Mouse (Mus musculus) lung, embryonic 15.5 days (tissue): ENCODE results near the gene Acoxl. TPM values are rescaled to one million over a fixed set of nuclear protein-coding genes. Genes with fewer than 3 reads are reported as not detected.

ENCODE experiments used
- ATAC-seq: fragments of 200-750 bp; cut with Nextera tagmentation; 2 replicates; pipeline ENCODE4 v1.8.0; 2017; ENCODE audit warnings: moderate number of reproducible peaks, borderline replicate concordance; ENCODE audit not compliant: low FRiP score, low TSS enrichment; ENCODE audit errors: extremely low read depth
- H3K27ac ChIP-seq: fragments of 300-500 bp; sonication (generic); 2 replicates; pipeline ENCODE4 v1.5.1; 2015; ENCODE audit warnings: moderate library complexity, mild to moderate bottlenecking, inconsistent platforms
- H3K27me3 ChIP-seq: fragments of 300-500 bp; sonication (generic); 2 replicates; pipeline ENCODE4 v1.6.1; 2015; ENCODE audit warnings: inconsistent platforms
- H3K36me3 ChIP-seq: fragments of 300-500 bp; sonication (generic); 2 replicates; pipeline ENCODE4 v1.6.1; 2015; ENCODE audit warnings: inconsistent platforms
- H3K4me1 ChIP-seq: fragments of 300-500 bp; sonication (generic); 2 replicates; pipeline ENCODE4 v1.6.1; 2015; ENCODE audit warnings: inconsistent platforms
- H3K4me2 ChIP-seq: fragments of 300-500 bp; sonication (generic); 2 replicates; pipeline ENCODE4 v1.6.1; 2015; ENCODE audit warnings: inconsistent platforms, mild to moderate bottlenecking, moderate library complexity
- H3K4me3 ChIP-seq: fragments of 300-500 bp; sonication (generic); 2 replicates; pipeline ENCODE4 v1.5.1; 2015; ENCODE audit warnings: mild to moderate bottlenecking, inconsistent platforms
- H3K9ac ChIP-seq: fragments of 300-500 bp; sonication (generic); 2 replicates; pipeline ENCODE4 v1.6.1; 2015; ENCODE audit warnings: inconsistent platforms
- H3K9me3 ChIP-seq: fragments of 300-500 bp; sonication (generic); 2 replicates; pipeline ENCODE4 v1.6.1; 2016; ENCODE audit warnings: inconsistent platforms
- WGBS: fragments of 180-500 bp; shearing (Covaris S2); methylation state at CpG from one replicate; pipeline ENCODE4 v1.1.7; 2015; 5-methylcytosine and 5-hydroxymethylcytosine counted together
- microRNA-seq: library from miRNA; unstranded; fragments of <30 nt; microRNA quantifications from one replicate; pipeline ENCODE4, GENCODE M21; 2016
- polyA plus RNA-seq: library from polyadenylated mRNA; unstranded; fragments of >200 nt; fragmentation: Nextera tagmentation; extraction: Ambion mirVana; gene quantifications from 2 replicates; pipeline ENCODE4 v1.2.1, GENCODE M21; 2015

Gene Acoxl
- polyA plus RNA-seq, 1 experiment from 2014 or later, result 0.17 TPM

DNA sequence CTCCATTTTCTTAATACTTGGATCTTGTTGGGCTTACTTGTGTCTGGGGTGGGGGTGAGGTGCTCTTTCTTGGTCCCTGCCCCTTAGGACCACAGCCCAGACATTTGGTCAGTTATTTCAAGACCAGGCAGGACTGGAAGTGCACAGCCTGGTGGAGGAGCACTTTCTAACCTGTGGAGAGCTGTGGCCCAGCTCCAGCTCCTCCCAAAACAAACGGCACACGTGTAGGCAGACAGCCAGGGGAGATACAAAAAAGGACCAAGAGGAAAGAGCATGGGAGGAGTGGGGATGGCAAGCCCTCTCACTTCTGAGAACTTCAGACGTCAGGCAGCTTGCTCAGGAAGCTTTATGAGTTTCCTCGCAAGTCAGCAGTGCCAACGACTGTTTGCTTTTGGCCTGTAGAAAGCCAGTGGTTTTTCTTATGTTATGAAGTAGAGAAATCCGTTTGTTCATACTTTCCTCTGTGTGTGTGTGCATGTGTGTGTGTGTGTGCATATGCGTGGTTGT lies 321.0 kb downstream of the Acoxl start:
- no peak overlapping the region for H3K9ac ChIP-seq
- H3K27me3 ChIP-seq, result no peaks in the 10 kb centered on the region
- peaks cover 10% of the 10 kb centered on the region; the same call in 1 of the 2 replicates for H3K36me3 ChIP-seq
- no peak overlapping the region for H3K4me3 ChIP-seq
- 43% methylated on average over 7 of the region's 7 CpGs for WGBS
- no peaks in the 10 kb centered on the region for H3K9me3 ChIP-seq
- no peak overlapping the region; the same call in 1 of the 2 replicates for H3K4me2 ChIP-seq
- peak overlapping the region; percentile 67 for H3K27ac ChIP-seq
- ATAC-seq, result no peak
- peaks cover 50% of the 10 kb centered on the region for H3K4me1 ChIP-seq

DNA sequence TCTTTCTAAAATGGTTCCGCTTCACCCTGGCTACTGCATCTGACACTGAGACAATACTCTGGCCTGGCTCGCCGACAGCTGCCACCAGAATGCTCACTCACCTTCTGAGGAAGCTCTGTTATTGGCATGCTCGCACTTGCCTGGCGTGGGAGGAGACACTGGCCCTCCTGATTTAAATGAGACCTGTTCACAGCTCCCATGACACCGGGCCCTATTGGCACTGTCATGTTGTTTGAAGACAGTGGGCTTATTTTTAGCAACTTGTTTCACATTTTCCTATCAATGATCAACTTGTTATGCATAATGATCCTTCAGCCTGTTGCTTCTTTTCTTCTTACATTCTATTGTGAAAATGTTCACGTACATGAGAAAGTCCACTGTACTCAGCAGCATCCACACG lies 324.5 kb downstream of the Acoxl start:
- WGBS, result 78% methylated on average over 8 of the region's 8 CpGs
- Histone ChIP-seq H3K9ac (no peak overlapping the region), H3K4me2 (no peak overlapping the region), H3K4me3 (no peak overlapping the region), H3K36me3 (peaks cover 10% of the 10 kb centered on the region; the same call in 1 of the 2 replicates), H3K27me3 (no peaks in the 10 kb centered on the region), H3K4me1 (peaks cover 32% of the 10 kb centered on the region), H3K27ac (no peak overlapping the region), H3K9me3 (no peaks in the 10 kb centered on the region)
- ATAC-seq, result no peak

GRCm38 (mm10) chr2:128166623-128167423 lies 328.1 kb downstream of the Acoxl start:
- H3K9me3 ChIP-seq, result no peaks in the 10 kb centered on the region
- no peak for ATAC-seq
- H3K4me2 ChIP-seq, result no peak overlapping the region
- peaks cover 14% of the 10 kb centered on the region for H3K4me1 ChIP-seq
- no peak overlapping the region for H3K27ac ChIP-seq
- no peak overlapping the region for H3K9ac ChIP-seq
- WGBS, result 48% methylated on average over 13 of the region's 13 CpGs
- H3K36me3 ChIP-seq, result no peaks in the 10 kb centered on the region
- H3K4me3 ChIP-seq, result no peak overlapping the region
- no peaks in the 10 kb centered on the region for H3K27me3 ChIP-seq

DNA sequence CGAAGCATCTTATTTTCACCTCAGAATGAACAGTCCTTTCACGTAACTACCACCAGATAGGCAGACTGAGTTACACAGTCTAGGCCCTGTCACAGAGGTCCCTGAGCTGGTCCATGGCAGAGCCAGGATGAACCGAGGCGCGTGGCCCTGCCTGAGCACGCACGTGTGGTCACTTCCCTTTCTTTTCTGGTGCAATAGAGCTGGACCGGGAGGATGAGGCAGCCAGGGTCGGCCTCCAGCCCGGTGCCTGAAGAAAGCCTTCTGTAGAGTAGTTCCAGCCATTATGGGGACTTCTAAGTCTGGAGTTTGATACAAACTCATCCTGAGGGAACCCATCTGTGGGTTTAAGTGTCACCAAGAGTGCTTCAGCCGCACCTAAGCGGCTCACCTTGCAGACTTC lies 329.3 kb downstream of the Acoxl start:
- ATAC-seq, result no peak
- Histone ChIP-seq H3K4me1 (peaks cover 14% of the 10 kb centered on the region), H3K27ac (no peak overlapping the region), H3K4me2 (no peak overlapping the region), H3K4me3 (no peak overlapping the region), H3K9me3 (no peaks in the 10 kb centered on the region), H3K9ac (no peak overlapping the region), H3K36me3 (no peaks in the 10 kb centered on the region), H3K27me3 (no peaks in the 10 kb centered on the region)
- 90% methylated on average over 12 of the region's 12 CpGs for WGBS

DNA sequence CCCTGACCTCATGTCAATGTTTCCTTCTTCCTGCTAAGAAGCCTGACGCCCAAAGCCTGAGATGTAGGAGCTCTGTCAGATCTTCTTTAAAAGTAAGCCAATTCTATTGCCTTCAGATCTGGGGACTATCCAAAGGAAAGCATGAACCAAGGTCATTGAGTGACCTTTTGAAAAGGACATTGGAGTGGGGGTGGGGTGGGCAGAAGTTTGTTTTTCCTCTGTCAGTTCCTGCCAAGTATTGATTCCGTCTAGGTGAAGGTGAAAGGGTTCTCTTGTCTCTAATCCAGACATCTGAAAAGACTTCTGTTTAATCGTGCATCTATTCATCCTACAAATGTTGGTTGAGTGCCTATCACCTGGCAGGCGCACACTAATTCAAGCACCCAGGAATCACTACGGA lies 330.8 kb downstream of the Acoxl start:
- ATAC-seq, result no peak
- Histone ChIP-seq H3K27me3 (no peaks in the 10 kb centered on the region), H3K9me3 (no peaks in the 10 kb centered on the region), H3K4me3 (no peak overlapping the region), H3K36me3 (no peaks in the 10 kb centered on the region), H3K9ac (no peak overlapping the region), H3K4me2 (no peak overlapping the region), H3K4me1 (peaks cover 27% of the 10 kb centered on the region), H3K27ac (no peak overlapping the region)
- WGBS, result 58% methylated on average over 5 of the region's 5 CpGs

GRCm38 (mm10) chr2:128169972-128170371 lies 331.3 kb downstream of the Acoxl start:
- no peaks in the 10 kb centered on the region for H3K27me3 ChIP-seq
- ATAC-seq, result no peak

GRCm38 (mm10) chr2:128170614-128171013 lies 331.9 kb downstream of the Acoxl start:
- no peak overlapping the region for H3K4me3 ChIP-seq
- no peaks in the 10 kb centered on the region for H3K36me3 ChIP-seq
- H3K4me2 ChIP-seq, result no peak overlapping the region
- WGBS, result 87% methylated on average over 3 of the region's 3 CpGs
- H3K4me1 ChIP-seq, result peaks cover 34% of the 10 kb centered on the region
- no peak overlapping the region for H3K9ac ChIP-seq
- H3K27ac ChIP-seq, result no peak overlapping the region
- H3K9me3 ChIP-seq, result no peaks in the 10 kb centered on the region
- no peaks in the 10 kb centered on the region for H3K27me3 ChIP-seq
- no peak for ATAC-seq

More at GRCm38 (mm10) chr2:128169972-128170371, 331.3 kb downstream of the Acoxl start:
- no peak overlapping the region for H3K4me2 ChIP-seq
- no peak overlapping the region for H3K27ac ChIP-seq
- no peak overlapping the region for H3K4me3 ChIP-seq
- H3K4me1 ChIP-seq, result peaks cover 31% of the 10 kb centered on the region
- no peak overlapping the region for H3K9ac ChIP-seq
- H3K9me3 ChIP-seq, result no peaks in the 10 kb centered on the region
- H3K36me3 ChIP-seq, result no peaks in the 10 kb centered on the region
- 42% methylated on average over 11 of the region's 11 CpGs for WGBS

- no peak overlapping the region for H3K9ac ChIP-seq
- no peak for ATAC-seq
These were observed 333.6 kb downstream of the Acoxl start for GRCm38 (mm10) chr2:128172266-128172665.

More at GRCm38 (mm10) chr2:128172266-128172665, 333.6 kb downstream of the Acoxl start:
- Histone ChIP-seq H3K4me3 (no peak overlapping the region), H3K4me2 (no peak overlapping the region), H3K9me3 (no peaks in the 10 kb centered on the region), H3K4me1 (peaks cover 36% of the 10 kb centered on the region), H3K27me3 (no peaks in the 10 kb centered on the region), H3K27ac (no peak overlapping the region), H3K36me3 (no peaks in the 10 kb centered on the region)
- WGBS, result 83% methylated on average over 5 of the region's 5 CpGs

Small RNA genes within 50 kb of the gene (microRNA-seq; reads per million reads assigned to microRNA genes)
- gene Gm22411, result not detected

Other genes with a start within 250 kb of the Acoxl start
- gene Mal, start 182.2 kb upstream of the Acoxl start, polyA plus RNA-seq, result 11.2 and 14.3 TPM in 2 replicates
- gene Mall, start 108.9 kb upstream of the Acoxl start, polyA plus RNA-seq, result 3.9 and 4.6 TPM in 2 replicates
- gene Nphp1, start 50.0 kb upstream of the Acoxl start, polyA plus RNA-seq, result 36.9 and 39.7 TPM in 2 replicates
- gene Mtln, start 46.4 kb upstream of the Acoxl start, polyA plus RNA-seq, result 31.9 and 32.0 TPM in 2 replicates
- 67.3 and 68.0 TPM in 2 replicates for gene Bub1, start 7.0 kb upstream of the Acoxl start, polyA plus RNA-seq